Mouse (Mus musculus) thymus, postnatal 4 days (tissue): ENCODE results near the gene Rarb.
"Not testable (repeated sequence)": the region's sequence is repeated elsewhere in the genome, so short reads cannot be mapped to it uniquely, and the experiment has no call there.

Experiments
- DNase-seq: peaks from one replicate; pipeline ENCODE4 v3.0.0; 2021

Gene Rarb

GRCm38 (mm10) chr14:16818602-16819250 is at the start of gene Rarb:
Gene Rarb, minus strand, starts transcription at chr14:16819156.
- DNase-seq: no peak

- DNase-seq: no peak
Measured at GRCm38 (mm10) chr14:16842036-16842435, 23.1 kb upstream of the Rarb start.

- DNase-seq: no peak
Measured at GRCm38 (mm10) chr14:16841597-16841989, 22.6 kb upstream of the Rarb start.

GRCm38 (mm10) chr14:16840951-16841596 is 22.1 kb upstream of the Rarb start:
- DNase-seq: no peak

GRCm38 (mm10) chr14:16840135-16840534 is 21.2 kb upstream of the Rarb start:
- no peak for DNase-seq

- no peak for DNase-seq
Measured at GRCm38 (mm10) chr14:16815096-16815741, 3.7 kb downstream of the Rarb start.

GRCm38 (mm10) chr14:16806155-16806554 is 12.8 kb downstream of the Rarb start:
- DNase-seq: no peak

- no peak for DNase-seq
Measured at GRCm38 (mm10) chr14:16790161-16790560, 28.8 kb downstream of the Rarb start.

GRCm38 (mm10) chr14:16781942-16782541 is 36.9 kb downstream of the Rarb start:
- no peak for DNase-seq

GRCm38 (mm10) chr14:16776723-16777381 is 42.1 kb downstream of the Rarb start:
- no peak for DNase-seq

- no peak for DNase-seq
Measured at GRCm38 (mm10) chr14:16772927-16773326, 46.0 kb downstream of the Rarb start.

- no peak for DNase-seq
Measured at GRCm38 (mm10) chr14:16765891-16766290, 53.1 kb downstream of the Rarb start.

- DNase-seq: no peak
Measured at GRCm38 (mm10) chr14:16762773-16763172, 56.2 kb downstream of the Rarb start.

GRCm38 (mm10) chr14:16758773-16759434 is 60.1 kb downstream of the Rarb start:
- no peak for DNase-seq

GRCm38 (mm10) chr14:16755601-16756000 is 63.4 kb downstream of the Rarb start:
- not testable (repeated sequence) for DNase-seq

- no peak for DNase-seq
Measured at GRCm38 (mm10) chr14:16752648-16753047, 66.3 kb downstream of the Rarb start.

- DNase-seq: no peak
Measured at GRCm38 (mm10) chr14:16746982-16747578, 71.9 kb downstream of the Rarb start.

- peak; percentile 5 for DNase-seq
Measured at GRCm38 (mm10) chr14:16740982-16741739, 77.8 kb downstream of the Rarb start.

- DNase-seq: no peak
Measured at GRCm38 (mm10) chr14:16738538-16738937, 80.4 kb downstream of the Rarb start.

GRCm38 (mm10) chr14:16737781-16738180 is 81.2 kb downstream of the Rarb start:
- DNase-seq: no peak

- no peak for DNase-seq
Measured at GRCm38 (mm10) chr14:16735331-16736012, 83.5 kb downstream of the Rarb start.
